Mouse (Mus musculus): ENCODE results near the gene Gif. TPM values are rescaled to one million over a fixed set of nuclear protein-coding genes. Genes with fewer than 3 reads are reported as not detected.

The Gif gene
- total RNA-seq, 2 experiments from 2014 or later = not detected

DNA sequence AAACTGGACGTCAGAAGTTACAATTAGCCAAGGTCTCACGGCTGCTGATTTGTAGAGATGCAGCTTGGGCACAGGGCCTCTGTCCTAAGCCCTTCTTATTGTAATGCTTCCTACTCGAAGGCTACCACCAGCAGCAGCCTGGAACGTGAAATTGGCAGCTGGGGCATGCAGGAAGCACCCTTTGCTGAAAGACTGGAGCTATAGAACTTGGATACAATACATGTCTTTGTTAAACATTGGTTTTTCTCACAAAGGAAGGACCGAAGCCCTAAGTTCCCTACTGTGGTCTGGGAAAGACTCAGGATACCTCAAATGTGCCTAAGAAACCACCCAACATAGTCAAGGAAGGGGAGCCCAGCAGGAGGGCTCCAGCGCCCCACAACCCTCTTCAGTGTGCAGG, 60.5 kb downstream of the Gif start:
- no peak for DNase-seq (ENCODE audit: low spot score in 2 of 2)
- H3K27ac ChIP-seq = no peak overlapping the region
- no peak overlapping the region for H3K4me3 ChIP-seq
- no peak for TF ChIP-seq CTCF (conservative IDR thresholded peaks at IDR 0.05)

DNA sequence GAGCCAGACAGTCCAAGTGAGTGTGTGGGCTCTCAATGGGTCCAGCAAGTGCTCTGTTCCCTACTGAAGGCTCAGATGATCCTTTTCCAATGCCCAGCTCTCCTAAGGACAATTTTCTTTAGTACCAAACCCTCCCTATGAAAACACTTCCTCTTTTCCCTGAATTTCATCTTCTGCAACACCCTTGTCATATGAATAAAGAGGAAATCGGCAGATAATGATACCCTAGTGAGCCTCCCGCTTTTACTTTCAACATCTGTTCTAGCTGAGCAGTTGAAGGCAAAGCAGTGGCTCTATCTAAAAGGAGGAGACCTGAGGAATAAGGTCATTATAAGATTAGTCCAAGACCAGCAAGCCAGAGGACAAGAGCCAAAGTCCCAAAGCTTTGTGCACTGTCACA, 61.1 kb downstream of the Gif start:
- H3K27ac ChIP-seq = no peak overlapping the region
- no peak for DNase-seq (ENCODE audit: low spot score in 2 of 2)
- no peak overlapping the region for H3K4me3 ChIP-seq
- TF ChIP-seq CTCF (conservative IDR thresholded peaks at IDR 0.05) = no peak

DNA sequence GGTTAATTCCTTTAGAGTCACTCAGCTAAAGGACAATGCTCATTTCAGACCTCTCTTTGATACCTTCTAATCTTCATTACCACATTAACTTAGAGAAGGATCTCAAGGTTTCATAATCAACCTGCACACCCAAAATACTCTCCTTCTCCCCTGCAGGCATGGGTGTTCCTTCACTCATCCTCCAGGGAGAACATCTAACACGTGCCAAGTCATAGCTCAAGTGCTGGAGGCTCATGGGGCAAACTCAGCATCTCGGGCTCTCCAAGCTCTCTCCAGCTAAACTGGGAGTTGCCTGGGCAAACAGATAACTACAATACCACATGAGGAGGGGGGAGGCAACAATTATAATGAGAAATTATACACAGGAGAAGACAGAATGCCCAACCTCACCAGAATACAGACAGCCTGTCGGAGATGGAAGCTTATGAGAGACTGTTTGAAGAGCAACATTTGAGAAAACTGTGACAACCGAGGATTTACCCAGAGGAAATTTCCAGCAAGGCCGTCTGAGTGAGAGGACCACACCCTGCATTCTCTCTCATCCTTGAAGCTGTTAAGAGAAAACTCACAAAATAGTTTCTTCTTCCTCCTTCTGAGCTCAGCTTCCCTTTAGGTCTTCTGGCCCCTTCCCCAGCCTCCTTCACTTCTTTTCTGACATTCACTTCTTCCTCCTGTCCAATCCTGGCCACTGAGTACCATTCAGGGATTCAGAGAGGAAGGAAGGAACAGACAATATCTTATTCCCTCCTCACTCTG, 62.8 kb downstream of the Gif start:
- no peak for TF ChIP-seq CTCF (conservative IDR thresholded peaks at IDR 0.05)
- no peak for DNase-seq (ENCODE audit: low spot score in 2 of 2)
- Histone ChIP-seq H3K27ac (peak overlapping the region; percentile 55), H3K4me3 (no peak overlapping the region)

DNA sequence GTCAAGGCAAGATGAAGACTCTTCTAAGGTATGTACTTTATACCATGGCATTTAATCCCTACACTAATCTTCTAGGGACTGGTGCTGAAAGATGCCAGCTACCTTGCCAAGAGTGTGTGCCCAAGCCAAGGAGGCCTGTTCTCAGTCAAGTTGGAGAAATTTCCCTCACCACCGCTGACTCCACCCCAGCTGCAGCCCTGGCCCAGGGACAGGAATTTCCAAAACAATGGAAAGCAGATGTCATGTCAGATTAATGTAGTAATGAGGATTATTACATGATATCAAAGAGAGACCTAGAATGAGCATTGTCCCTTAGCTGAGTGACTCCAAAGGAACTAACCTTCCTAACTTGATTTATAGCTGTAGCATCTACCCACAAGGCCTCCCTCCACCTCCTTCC, 63.5 kb downstream of the Gif start:
- Histone ChIP-seq H3K27ac (peak overlapping the region; percentile 55), H3K4me3 (no peak overlapping the region)
- no peak for TF ChIP-seq CTCF (conservative IDR thresholded peaks at IDR 0.05)
- no peak for DNase-seq (ENCODE audit: low spot score in 2 of 2)

DNA sequence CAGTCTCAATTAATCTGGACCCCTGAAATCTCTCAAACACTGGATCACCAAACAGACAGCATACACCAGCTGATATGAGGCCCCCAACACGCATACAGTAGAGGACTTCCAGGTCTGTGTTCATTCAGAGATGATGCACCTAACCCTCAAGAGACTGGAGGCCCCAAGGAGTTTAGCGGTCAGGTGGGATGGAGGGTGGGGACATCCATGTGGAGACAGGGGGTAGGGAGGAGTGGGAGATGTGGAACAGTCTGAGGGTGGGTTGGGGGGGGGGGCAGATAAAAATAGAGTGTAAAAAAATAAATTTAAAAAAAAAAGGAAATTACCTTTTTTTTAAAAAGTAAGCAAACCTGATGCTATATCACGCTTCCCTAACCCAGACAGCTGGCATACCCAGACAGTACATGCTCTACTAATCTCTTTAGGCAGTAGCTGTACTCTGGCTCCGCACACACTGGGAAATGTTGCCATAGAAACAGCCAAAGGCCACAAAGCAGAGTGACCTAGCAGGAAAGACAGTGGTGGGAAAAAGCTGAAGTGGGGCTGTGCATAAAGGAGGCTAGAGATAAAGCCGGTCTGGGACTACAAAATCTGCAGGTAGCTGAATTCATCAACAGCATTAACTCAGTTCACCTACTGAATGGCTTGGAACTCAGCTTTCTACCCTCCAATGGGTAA, 64.5 kb downstream of the Gif start:
- DNase-seq (ENCODE audit: low spot score in 2 of 2) = no peak
- Histone ChIP-seq H3K4me3 (no peak overlapping the region), H3K27ac (peak overlapping the region; percentile 65; the same call in 1 of the 2 replicates)
- TF ChIP-seq CTCF (conservative IDR thresholded peaks at IDR 0.05) = no peak

Other genes starting within 250 kb of the Gif start
- gene Ms4a6b, start 231.0 kb upstream of the Gif start, total RNA-seq (2021) = 1 to 10 TPM; 1.2 to 1.4 TPM
- gene Ms4a4d, start 210.8 kb upstream of the Gif start, total RNA-seq (2021) = not detected
- gene Ms4a6d, start 142.7 kb upstream of the Gif start, total RNA-seq (2021) = 1 to 10 TPM; 1.4 to 1.5 TPM
- under 1 TPM in 1 of 2 experiments, not detected in 1; 0.38 TPM for gene Ms4a2, start 123.8 kb upstream of the Gif start, total RNA-seq (2021)
- not detected for gene Ms4a3, start 106.7 kb upstream of the Gif start, total RNA-seq (2021)
- gene Oosp2, start 87.0 kb upstream of the Gif start, total RNA-seq (2021) = not detected
- gene Oosp1, start 56.4 kb upstream of the Gif start, total RNA-seq (2021) = not detected
- gene Oosp3, start 50.5 kb upstream of the Gif start, total RNA-seq (2021) = not detected
- gene Mrpl16, start 22.8 kb downstream of the Gif start, total RNA-seq (2021) = 10 to 100 TPM; 31.2 to 34.6 TPM
- gene Stx3, start 71.8 kb downstream of the Gif start, total RNA-seq (2021) = 10 to 100 TPM; 30.6 to 39.3 TPM
- not detected for gene Olfr1417, start 91.7 kb downstream of the Gif start, total RNA-seq (2021)
- not detected for gene Olfr1418, start 113.5 kb downstream of the Gif start, total RNA-seq (2021)
- not detected for gene Olfr1419, start 127.6 kb downstream of the Gif start, total RNA-seq (2021)
- not detected for gene Olfr1420, start 139.0 kb downstream of the Gif start, total RNA-seq (2021)
- 10 to 100 TPM; 19.7 to 21.1 TPM for gene Patl1, start 164.8 kb downstream of the Gif start, total RNA-seq (2021)
- 10 to 100 TPM; 50.3 to 50.9 TPM for gene Osbp, start 218.4 kb downstream of the Gif start, total RNA-seq (2021)